Mouse (Mus musculus): Measurements from ENCODE around the gene Cdh23.

Gene Cdh23

GRCm38 (mm10) chr10:60394936-60395335 is 301.4 kb downstream of the Cdh23 start:
- DNase-seq = no peak

- no peak for DNase-seq
Measured at GRCm38 (mm10) chr10:60391661-60392060, 304.6 kb downstream of the Cdh23 start.

DNA sequence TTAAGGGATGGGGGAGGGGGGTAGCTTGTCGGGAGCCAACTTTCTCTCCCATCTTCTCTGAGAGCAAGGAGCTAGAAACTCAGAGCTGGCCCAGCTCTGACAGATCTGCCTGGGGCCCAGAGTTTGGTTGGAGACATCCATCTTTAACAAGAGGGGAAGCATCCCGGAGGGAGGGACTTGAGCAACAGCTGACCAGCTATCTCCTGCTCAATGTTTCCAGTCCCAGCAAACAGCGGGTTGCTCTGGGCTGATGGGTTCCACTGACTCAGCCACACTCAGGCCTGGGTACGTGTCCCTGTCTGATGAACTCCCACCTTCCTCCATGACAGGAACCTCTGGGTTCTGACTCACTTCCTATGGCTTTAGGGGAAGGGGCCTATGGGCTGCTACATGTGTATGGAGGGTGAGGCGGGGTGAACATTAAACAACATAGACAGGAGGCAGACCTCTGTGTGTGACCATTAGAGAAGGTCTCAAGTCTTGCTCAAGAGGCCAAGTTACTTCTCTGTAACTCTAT is 305.3 kb downstream of the Cdh23 start:
- no peak for DNase-seq

DNA sequence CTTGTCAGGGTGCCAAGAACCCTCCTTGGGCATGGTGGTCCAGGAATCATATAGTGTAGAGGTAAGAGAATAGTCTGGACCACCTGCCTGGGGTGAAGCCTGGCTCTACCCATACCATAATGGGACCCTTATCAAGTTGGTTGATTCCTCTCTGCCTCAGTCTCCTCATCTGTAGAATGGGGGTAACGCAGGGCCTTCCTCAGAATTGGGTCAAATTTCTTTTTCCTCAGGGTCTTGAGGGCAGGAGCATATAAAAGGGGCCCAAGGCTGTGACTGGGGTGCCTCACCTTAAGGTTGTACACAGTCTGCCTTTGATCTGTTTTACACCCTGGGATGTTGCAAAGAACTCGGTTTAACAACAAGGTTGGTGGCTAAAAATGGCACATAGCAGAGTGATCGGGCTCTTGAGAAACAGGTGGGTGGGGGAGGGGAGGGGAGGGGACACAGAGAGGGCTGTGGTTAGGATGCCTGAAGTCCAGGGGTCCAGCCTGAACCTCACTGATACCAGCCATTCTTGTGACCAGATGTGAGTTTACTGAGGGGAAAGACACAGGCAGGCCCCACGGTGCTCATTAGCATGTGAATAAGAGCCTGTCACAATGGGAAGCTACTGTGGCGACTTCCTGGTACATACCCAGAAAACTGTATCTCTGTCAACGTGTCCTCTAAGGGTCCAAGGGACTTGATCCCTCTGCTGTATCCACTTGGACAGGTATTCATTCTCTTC is 305.9 kb downstream of the Cdh23 start:
- DNase-seq = no peak

DNA sequence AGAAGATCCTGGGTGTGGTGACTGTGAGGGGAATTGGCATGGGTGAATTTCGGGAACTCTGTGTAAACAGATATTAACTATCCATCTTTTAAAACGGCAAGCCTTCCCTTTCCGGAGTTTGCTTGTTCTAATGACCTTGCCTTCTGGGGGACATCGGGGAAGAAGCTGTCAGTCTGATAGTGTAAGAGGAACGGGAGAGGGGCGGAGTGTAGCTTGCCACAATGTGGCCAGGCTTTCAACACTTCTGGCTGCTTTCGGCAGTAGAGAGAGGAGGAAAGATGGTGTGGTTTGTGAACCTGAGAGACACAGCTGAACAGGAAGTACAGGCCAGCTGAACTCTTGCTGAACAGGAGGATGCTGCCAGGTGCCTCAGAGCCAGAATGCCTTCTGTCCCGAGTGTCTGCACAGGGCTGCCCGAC is 306.8 kb downstream of the Cdh23 start:
- peak; percentile 39 to 48 for DNase-seq

GRCm38 (mm10) chr10:60388332-60388731 is 308.0 kb downstream of the Cdh23 start:
- peak in 1 of 2 experiments; percentile 32 for DNase-seq

- DNase-seq = no peak
Measured at GRCm38 (mm10) chr10:60381142-60381925, 315.0 kb downstream of the Cdh23 start.

DNA sequence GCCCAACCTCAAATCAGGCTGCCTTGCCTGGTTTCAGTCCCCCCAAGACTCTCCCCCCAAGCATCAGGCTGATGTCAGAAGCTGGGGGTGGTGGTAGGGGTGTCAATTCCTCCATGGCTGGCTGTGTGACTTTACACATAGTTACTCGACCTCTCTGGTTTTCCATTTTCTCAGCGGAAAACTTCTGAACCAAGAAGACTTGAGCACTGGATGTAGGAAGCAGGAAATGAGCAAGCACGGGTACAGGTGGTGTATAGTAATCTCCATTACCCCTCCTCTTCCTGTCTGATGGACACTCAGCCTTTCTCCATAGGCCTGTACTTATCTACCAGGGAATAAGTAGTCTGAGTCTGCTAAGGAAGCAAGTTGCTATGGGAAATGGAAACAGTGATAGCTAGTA is 316.1 kb downstream of the Cdh23 start:
- no peak for DNase-seq

GRCm38 (mm10) chr10:60379419-60379957 is 316.8 kb downstream of the Cdh23 start:
- no peak for DNase-seq

- no peak for DNase-seq
Measured at GRCm38 (mm10) chr10:60376704-60377103, 319.6 kb downstream of the Cdh23 start.

- DNase-seq = no peak
Measured at GRCm38 (mm10) chr10:60373937-60374578, 322.2 kb downstream of the Cdh23 start.

GRCm38 (mm10) chr10:60373543-60373936 is 322.8 kb downstream of the Cdh23 start:
- no peak for DNase-seq

DNA sequence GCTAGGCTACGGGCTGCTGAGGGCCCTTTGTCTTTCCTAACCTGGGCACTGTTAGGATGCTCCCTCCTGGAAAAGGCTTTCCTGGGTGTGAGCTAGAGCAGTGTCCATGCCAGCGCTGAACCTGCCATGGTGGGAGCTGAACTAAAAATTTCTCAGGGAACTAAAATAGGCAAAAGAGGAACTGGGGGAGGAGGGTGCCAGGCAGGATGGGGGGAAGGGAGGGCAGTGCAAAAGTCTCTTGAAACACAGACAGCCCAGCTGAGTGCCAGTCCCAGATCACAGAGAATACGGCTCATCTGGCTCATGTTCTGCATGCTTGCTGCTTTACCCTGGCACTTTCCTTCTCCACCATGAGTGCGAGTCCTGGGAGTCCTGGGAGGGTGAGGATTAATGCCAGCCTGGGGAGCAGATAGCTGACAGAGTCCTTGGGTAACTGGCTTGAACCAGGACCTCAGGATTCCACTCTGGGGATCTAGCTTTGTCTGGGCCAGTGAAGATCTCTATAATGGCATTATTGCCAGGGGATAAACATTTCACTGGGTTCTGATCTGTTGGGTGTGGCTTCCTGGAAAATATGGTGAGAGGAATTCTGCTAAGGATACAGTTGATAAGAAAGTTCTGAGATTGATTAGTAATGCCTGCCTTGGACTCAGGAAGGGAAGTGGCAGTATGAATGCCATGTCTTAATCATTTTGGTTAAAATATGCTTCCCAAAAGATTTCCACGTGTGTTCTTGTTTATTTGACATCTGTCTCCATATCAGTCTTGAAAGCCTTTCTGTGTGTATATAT is 324.5 kb downstream of the Cdh23 start:
- peak; percentile 55 to 65 for DNase-seq

GRCm38 (mm10) chr10:60370601-60371061 is 325.7 kb downstream of the Cdh23 start:
- peak; percentile 59 to 65 for DNase-seq

- DNase-seq = no peak
Measured at GRCm38 (mm10) chr10:60370098-60370497, 326.2 kb downstream of the Cdh23 start.

DNA sequence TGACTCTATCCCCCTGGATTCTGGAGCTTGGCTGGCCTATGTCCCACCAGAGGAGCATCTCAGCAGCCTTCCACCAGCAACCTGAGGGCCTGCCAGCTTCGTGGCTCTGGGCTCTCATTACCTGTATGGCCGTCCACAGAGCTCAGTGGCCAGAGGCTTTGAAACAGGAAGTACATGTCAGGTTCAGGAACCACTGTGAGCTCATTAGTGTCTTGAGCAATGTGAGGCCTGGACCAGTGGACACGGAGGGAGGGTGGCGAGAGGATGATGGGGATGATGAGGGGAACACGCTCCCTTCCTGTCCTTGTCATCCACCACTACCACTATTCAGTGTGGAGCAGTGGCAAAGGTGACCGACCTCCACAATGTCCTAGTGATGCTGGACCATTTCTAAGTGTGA is 326.9 kb downstream of the Cdh23 start:
- no peak for DNase-seq

DNA sequence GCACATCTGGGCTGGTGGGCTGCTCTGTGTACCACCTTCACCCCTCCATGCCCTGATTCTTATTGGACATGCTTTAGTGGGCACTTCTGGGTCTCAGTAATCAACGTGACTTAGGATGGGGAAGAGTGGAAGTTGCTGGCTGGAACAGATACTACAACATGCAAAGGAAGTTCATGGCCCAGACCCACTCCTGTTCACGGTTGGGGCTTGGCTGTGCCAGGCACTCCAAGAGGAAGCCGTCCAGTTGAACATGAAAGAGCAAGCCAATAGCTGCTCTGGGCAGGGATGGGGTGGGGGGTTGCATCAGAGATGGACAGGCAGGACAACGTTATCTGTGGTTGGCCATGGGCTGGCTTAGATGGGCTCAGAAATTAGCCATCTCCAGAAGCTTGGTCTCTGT is 328.4 kb downstream of the Cdh23 start:
- no peak for DNase-seq

- DNase-seq = no peak
Measured at GRCm38 (mm10) chr10:60367145-60367544, 329.1 kb downstream of the Cdh23 start.

DNA sequence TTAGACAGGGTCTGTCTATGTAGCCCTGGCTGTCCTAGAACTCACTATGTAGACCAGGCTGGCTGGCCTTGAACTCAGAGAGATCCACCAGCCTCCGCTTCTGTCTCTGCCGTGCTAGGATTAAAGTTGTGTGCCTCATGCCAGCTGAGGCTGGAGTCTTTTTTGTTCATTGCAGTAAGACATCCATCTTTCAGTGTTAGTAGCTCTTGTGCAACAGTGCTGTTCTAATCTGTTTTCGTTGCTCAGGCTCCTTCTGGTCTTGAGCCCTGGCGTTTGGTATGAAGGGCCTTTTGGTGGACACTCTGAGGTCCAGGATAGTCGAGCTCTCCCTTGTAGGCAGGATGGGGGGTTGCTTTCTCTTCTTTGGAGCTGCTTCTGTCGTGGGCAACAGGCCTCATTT is 332.9 kb downstream of the Cdh23 start:
- DNase-seq = no peak

DNA sequence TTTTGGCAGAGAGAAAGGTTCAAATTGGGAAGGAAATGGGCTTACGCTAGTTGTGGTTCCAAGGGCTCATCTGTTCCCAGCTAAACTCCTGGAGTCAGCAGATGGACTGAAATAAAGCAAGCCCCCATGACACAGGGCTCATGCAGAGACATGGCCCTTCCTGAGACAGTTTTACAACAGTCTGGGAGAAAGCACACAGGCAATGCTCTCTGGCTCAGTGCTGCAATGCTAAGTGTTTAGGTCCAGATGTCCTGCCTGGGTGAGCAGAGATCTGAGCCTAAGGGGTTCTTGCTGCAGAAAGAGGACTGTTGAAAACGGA is 334.0 kb downstream of the Cdh23 start:
- no peak for DNase-seq

GRCm38 (mm10) chr10:60361615-60362309 is 334.5 kb downstream of the Cdh23 start:
- DNase-seq = no peak

DNA sequence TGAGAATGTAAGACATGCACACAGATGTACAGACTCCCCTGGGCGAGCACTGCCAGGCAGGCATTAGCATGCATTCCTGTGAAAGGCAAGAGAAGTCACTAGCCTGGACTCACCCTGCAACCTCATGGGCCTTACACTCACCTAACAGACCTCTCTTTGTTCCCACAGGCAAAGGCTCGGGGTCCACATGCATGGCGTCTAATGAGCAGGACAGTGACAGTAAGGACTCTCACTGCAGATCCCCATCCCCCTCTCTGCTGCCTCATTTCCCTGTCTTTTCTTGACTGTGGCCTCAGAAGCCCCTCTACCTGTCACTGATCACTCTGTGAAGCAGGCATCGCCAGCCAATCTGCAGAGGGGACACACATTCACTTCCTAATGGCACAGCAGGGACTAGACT is 337.5 kb downstream of the Cdh23 start:
- DNase-seq = no peak
